Mouse (Mus musculus) CH12.LX (cell line): ENCODE measurements at regions not wholly inside any gene's neighbourhood (a gene's known extent, or its start where the extent isn't known, plus 50 kb on each side); places are given as distances from the start of the nearest gene placed in this dataset.

Source experiments
- DNase-seq: peaks from one replicate; pipeline ENCODE4 v3.0.0-alpha.2; 2013; ENCODE audit errors: extremely low read depth
- H3K27ac ChIP-seq: 2 replicates; pipeline ENCODE4 v1.5.1; 2012; ENCODE audit warnings: low read depth, mild to moderate bottlenecking, control low read depth, moderate library complexity; ENCODE audit not compliant: insufficient read depth
- H3K27me3 ChIP-seq: replicated peaks from 2 replicates; pipeline ENCODE3; 2012; ENCODE audit warnings: inconsistent platforms
- H3K36me3 ChIP-seq, 2 experiments: replicated peaks in 1 of 2; 2 replicates each; pipeline versions ENCODE3 to v1.6.1; 2012; ENCODE audit warnings: inconsistent platforms in 1 of 2, low read length in 1 of 2, mild to moderate bottlenecking in 1 of 2, mixed read lengths in 1 of 2, moderate library complexity in 1 of 2; ENCODE audit not compliant: control insufficient read depth in 1 of 2, insufficient read depth in 1 of 2
- H3K4me1 ChIP-seq, 2 experiments: 2 replicates each; pipeline ENCODE4 v1.6.1; 2012; ENCODE audit warnings: inconsistent platforms in 1 of 2, moderate library complexity in 1 of 2; ENCODE audit not compliant: insufficient read depth in 2 of 2, control insufficient read depth in 1 of 2
- H3K4me2 ChIP-seq: 2 replicates; pipeline ENCODE4 v1.6.1; 2012; ENCODE audit warnings: low read depth, mild to moderate bottlenecking, control low read depth; ENCODE audit not compliant: poor library complexity, insufficient read depth, severe bottlenecking
- H3K4me3 ChIP-seq, 3 experiments: fragments of 150-350 bp in 1 of 3; sonication (generic) in 1 of 3; replicated peaks in 1 of 3; 2 replicates each; pipeline versions ENCODE3 to v1.5.1; 2011 to 2012; ENCODE audit warnings: low read depth in 2 of 3, low read length in 2 of 3, mild to moderate bottlenecking in 2 of 3, moderate library complexity in 2 of 3, control low read depth in 1 of 3, improper control_type of control experiment in 1 of 3, inconsistent platforms in 1 of 3, mixed read lengths in 1 of 3; ENCODE audit not compliant: poor library complexity in 1 of 3
- H3K79me2 ChIP-seq: replicated peaks from 2 replicates; pipeline ENCODE4 v1.6.1; 2012; ENCODE audit warnings: mild to moderate bottlenecking, moderate library complexity; ENCODE audit not compliant: control insufficient read depth, poor library complexity, insufficient read depth, severe bottlenecking; ENCODE audit errors: extremely low read depth
- H3K9ac ChIP-seq: 2 replicates; pipeline ENCODE4 v1.6.1; 2012; ENCODE audit warnings: low read depth, mild to moderate bottlenecking, control low read depth, moderate library complexity; ENCODE audit not compliant: insufficient read depth
- H3K9me3 ChIP-seq: replicated peaks from 2 replicates; pipeline ENCODE3; 2012; ENCODE audit warnings: low read length, inconsistent platforms, mixed read lengths
- BHLHE40 ChIP-seq: IDR thresholded peaks from 2 replicates; pipeline ENCODE4 v1.6.1; 2011; ENCODE audit warnings: mild to moderate bottlenecking, low read depth, low read length, improper control_type of control experiment
- CHD1 ChIP-seq: IDR thresholded peaks from 2 replicates; pipeline ENCODE4 v1.6.1; 2012; ENCODE audit warnings: low read depth, low read length, improper control_type of control experiment, inconsistent platforms
- CHD2 ChIP-seq: IDR thresholded peaks from 2 replicates; pipeline ENCODE4 v1.6.1; 2011; ENCODE audit warnings: low read length, improper control_type of control experiment
- EP300 ChIP-seq: IDR thresholded peaks from 2 replicates; pipeline ENCODE4 v1.6.1; 2011; ENCODE audit warnings: low read length, improper control_type of control experiment
- GABPA ChIP-seq: IDR thresholded peaks from 2 replicates; pipeline ENCODE4 v1.6.1; 2012; ENCODE audit warnings: low read depth, low read length, improper control_type of control experiment, inconsistent platforms; ENCODE audit not compliant: insufficient replicate concordance
- HCFC1 ChIP-seq: IDR thresholded peaks from 2 replicates; pipeline ENCODE4 v1.6.1; 2012; ENCODE audit warnings: low read depth, mild to moderate bottlenecking, inconsistent platforms, low read length, improper control_type of control experiment
- JUND ChIP-seq: conservative IDR thresholded peaks from 2 replicates; pipeline ENCODE4 v1.6.1; 2011; ENCODE audit warnings: low read depth, low read length, improper control_type of control experiment
- MAX ChIP-seq: IDR thresholded peaks from 2 replicates; pipeline ENCODE4 v1.6.1; 2011; ENCODE audit warnings: low read length, improper control_type of control experiment
- MAZ ChIP-seq: IDR thresholded peaks from 2 replicates; pipeline ENCODE4 v1.6.1; 2012; ENCODE audit warnings: low read depth, mild to moderate bottlenecking, inconsistent platforms, low read length, improper control_type of control experiment, moderate library complexity
- MEF2A ChIP-seq: IDR thresholded peaks from 2 replicates; pipeline ENCODE4 v1.6.1; 2014; ENCODE audit warnings: low read depth, mild to moderate bottlenecking, inconsistent platforms, low read length, improper control_type of control experiment, borderline replicate concordance
- NRF1 ChIP-seq: IDR thresholded peaks from 2 replicates; pipeline ENCODE4 v1.6.1; 2014; ENCODE audit warnings: low read depth, mild to moderate bottlenecking, inconsistent platforms, low read length, improper control_type of control experiment, moderate library complexity
- SIN3A ChIP-seq: IDR thresholded peaks from 2 replicates; pipeline ENCODE4 v1.6.1; 2012; ENCODE audit warnings: low read length, improper control_type of control experiment, inconsistent platforms
- UBTF ChIP-seq: IDR thresholded peaks from 2 replicates; pipeline ENCODE4 v1.6.1; 2012; ENCODE audit warnings: low read depth, mild to moderate bottlenecking, inconsistent platforms, low read length, improper control_type of control experiment, moderate library complexity
- USF2 ChIP-seq: conservative IDR thresholded peaks from 2 replicates; pipeline ENCODE4 v1.6.1; 2011; ENCODE audit warnings: low read depth, low read length, improper control_type of control experiment
- ZKSCAN1 ChIP-seq: IDR thresholded peaks from 2 replicates; pipeline ENCODE4 v1.6.1; 2012; ENCODE audit warnings: low read depth, inconsistent platforms, low read length, improper control_type of control experiment, borderline replicate concordance
- ZMIZ1 ChIP-seq: IDR thresholded peaks from 2 replicates; pipeline ENCODE4 v1.6.1; 2012; ENCODE audit warnings: low read depth, mild to moderate bottlenecking, inconsistent platforms, low read length, improper control_type of control experiment
- ZNF384 ChIP-seq: IDR thresholded peaks from 2 replicates; pipeline ENCODE4 v1.6.1; 2012; ENCODE audit warnings: low read depth, low read length, improper control_type of control experiment, inconsistent platforms
- dilution Hi-C: fragments of 300-500 bp; cut with MboI; formaldehyde crosslinking; loops from 2 replicates; pipeline ENCODE4 v1.14.3; 2020; ENCODE audit warnings: low sequenced_read_pairs; ENCODE audit not compliant: extremely low pct_unique_long_range_greater_than_20kb, extremely low pct_ligation_motif_present
- in situ Hi-C: fragments of 300-500 bp; cut with MboI; formaldehyde crosslinking; loops from 3 replicates; pipeline ENCODE4 v1.14.3; 2019; ENCODE audit warnings: low sequenced_read_pairs, low pct_ligation_motif_present, low pct_unique_long_range_greater_than_20kb, mixed read lengths

DNA sequence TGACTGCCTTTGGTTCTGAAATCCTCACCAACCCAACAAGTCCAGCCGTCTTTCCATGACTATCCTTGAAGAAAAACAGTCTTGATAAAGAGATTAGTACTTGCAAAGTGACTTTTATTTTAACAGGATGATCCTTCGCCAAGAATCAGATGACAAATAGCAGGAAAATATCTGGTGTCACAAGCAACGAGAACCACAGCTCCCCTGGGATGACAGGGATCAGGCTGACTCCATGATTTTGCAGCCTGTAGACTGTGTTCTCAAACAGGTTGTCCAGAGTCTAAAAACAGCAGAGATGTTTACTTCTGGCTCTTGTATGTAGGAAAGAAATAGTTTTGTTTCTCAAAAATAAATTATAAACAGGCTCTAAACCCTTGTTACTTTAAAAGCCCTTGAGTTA, 63.3 kb downstream of the Tmem18 start:
- TF ChIP-seq MAX, result no peak
- TF ChIP-seq EP300, result no peak
- no peak for TF ChIP-seq CHD1
- no peak for TF ChIP-seq CHD2
- no peak for TF ChIP-seq USF2
- TF ChIP-seq ZKSCAN1, result no peak
- no peak for TF ChIP-seq HCFC1
- TF ChIP-seq ZNF384, result no peak
- no peak for TF ChIP-seq MEF2A
- no peak for TF ChIP-seq UBTF
- TF ChIP-seq ZMIZ1, result no peak
- TF ChIP-seq MAZ, result no peak
- no peak for TF ChIP-seq SIN3A
- no peaks in the 10 kb centered on the region for H3K36me3 ChIP-seq
- H3K79me2 ChIP-seq, result no peaks in the 10 kb centered on the region
- no peak overlapping the region for H3K4me2 ChIP-seq
- DNase-seq, result no peak
- dilution Hi-C loops, result no loop called here
- no peak overlapping the region for H3K9ac ChIP-seq
- in situ Hi-C loops, result no loop called here
- H3K4me1 ChIP-seq, result peaks cover 0 to 3% of the 10 kb centered on the region in 2 experiments; a peak in 1 of 4 replicates
- H3K4me3 ChIP-seq, result no peak overlapping the region
- H3K27ac ChIP-seq, result no peak overlapping the region
- no peaks in the 10 kb centered on the region for H3K27me3 ChIP-seq
- no peaks in the 10 kb centered on the region for H3K9me3 ChIP-seq

- Histone ChIP-seq H3K36me3 (no peaks in the 10 kb centered on the region), H3K79me2 (no peaks in the 10 kb centered on the region), H3K4me2 (no peak overlapping the region), H3K27me3 (no peaks in the 10 kb centered on the region), H3K9ac (no peak overlapping the region), H3K4me1 (peaks cover 0 to 22% of the 10 kb centered on the region in 2 experiments; a peak in 2 of 4 replicates), H3K4me3 (no peak overlapping the region), H3K9me3 (no peaks in the 10 kb centered on the region), H3K27ac (no peak overlapping the region)
- no peak for TF ChIP-seq NRF1
- TF ChIP-seq MEF2A, result no peak
- no peak for TF ChIP-seq HCFC1
- no peak for TF ChIP-seq CHD1
- no peak for TF ChIP-seq EP300
- no peak for TF ChIP-seq BHLHE40
- TF ChIP-seq GABPA, result no peak
- no peak for TF ChIP-seq USF2
- TF ChIP-seq ZNF384, result no peak
- no peak for TF ChIP-seq SIN3A
- TF ChIP-seq UBTF, result no peak
- no peak for TF ChIP-seq JUND
- DNase-seq, result no peak
- dilution Hi-C loops, result no loop called here
- in situ Hi-C loops, result no loop called here
These were observed 67.3 kb downstream of the Tmem18 start for GRCm38 (mm10) chr12:30651506-30651905.
